Mouse (Mus musculus) liver, embryonic 18 days (tissue): ENCODE results near the gene Ankrd1. TPM values are rescaled to one million over a fixed set of nuclear protein-coding genes. Genes with fewer than 3 reads are reported as not detected.

Experiments
- polyA plus RNA-seq: library from polyadenylated mRNA; depleted of rRNA; stranded (reverse); fragments of >200 nt; gene quantifications from 2 replicates; pipeline ENCODE4 v1.2.3, GENCODE M21; 2012; rRNA removed

Ankrd1 gene
- 0.48 and 0.65 TPM in 2 replicates for polyA plus RNA-seq

GRCm38 (mm10) chr19:36119783-36120471 lies at the start of gene Ankrd1:
Gene Ankrd1 (minus strand): TSS chr19:36120099.

DNA sequence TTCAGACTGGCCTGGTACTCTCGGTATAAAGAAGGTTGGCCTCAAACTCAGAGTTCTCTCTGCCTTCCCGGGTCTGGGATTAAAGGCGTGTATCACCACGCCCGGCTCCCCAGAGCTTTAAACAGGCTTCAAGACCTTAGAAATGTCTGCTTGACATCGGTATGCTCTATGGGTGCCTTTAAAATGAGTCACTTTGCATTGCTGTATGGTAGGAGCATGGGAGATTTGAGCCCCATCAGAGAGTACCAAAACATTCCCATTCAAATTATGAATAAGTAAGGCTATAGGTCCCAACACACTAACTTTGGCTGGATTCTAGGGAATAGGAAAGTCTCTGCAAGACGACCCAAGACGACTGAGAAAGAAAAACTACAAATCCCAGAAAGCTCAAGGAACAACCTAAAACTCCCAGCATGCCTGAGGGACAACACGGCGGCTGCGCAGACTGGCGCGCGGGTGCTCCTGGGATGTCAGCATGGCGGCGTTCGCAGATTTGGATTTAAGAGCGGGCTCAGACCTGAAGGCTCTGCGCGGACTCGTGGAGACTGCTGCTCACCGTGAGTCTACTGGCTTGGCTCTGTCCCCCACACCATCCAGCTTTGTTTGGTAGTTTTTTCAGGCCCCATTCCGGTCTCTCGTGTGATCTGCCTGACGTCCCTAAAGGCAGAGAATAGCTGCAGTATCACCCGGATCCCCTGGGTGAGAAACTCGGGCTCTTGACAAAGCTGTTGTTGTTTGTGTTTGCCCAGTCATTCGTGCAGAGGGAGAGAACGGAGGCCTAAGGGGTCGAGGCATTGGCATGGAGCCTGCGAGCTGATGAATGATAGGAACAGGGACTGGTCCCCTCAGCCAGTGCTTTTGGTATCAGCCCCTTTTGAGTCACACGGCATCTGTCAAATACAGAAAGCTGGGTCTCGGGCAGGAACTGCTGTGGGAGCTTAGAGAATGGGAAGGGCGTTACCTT lies 36.4 kb downstream of the Ankrd1 start, which contains the start of gene Rpp30:
TSS of gene Rpp30 (plus strand) at position 455 of the 964 bp plus-strand sequence.

Other genes with a start within 250 kb of the Ankrd1 start
- gene Htr7, start 62.6 kb downstream of the Ankrd1 start, polyA plus RNA-seq = 0.01 TPM in 2 replicates
- 9.6 and 10.9 TPM in 2 replicates for gene Rpp30, start 36.4 kb downstream of the Ankrd1 start, polyA plus RNA-seq
- 6.4 and 7.5 TPM in 2 replicates for gene Pcgf5, start 228.2 kb upstream of the Ankrd1 start, polyA plus RNA-seq